Mouse (Mus musculus): ENCODE results near the gene Pask. TPM values are rescaled to one million over a fixed set of nuclear protein-coding genes. Genes with fewer than 3 reads are reported as not detected.
"Not testable (repeated sequence)": the region's sequence is repeated elsewhere in the genome, so short reads cannot be mapped to it uniquely, and the experiment has no call there.

Gene Pask
- polyA plus RNA-seq, 1 experiment from 2014 or later: 30.0 TPM

DNA sequence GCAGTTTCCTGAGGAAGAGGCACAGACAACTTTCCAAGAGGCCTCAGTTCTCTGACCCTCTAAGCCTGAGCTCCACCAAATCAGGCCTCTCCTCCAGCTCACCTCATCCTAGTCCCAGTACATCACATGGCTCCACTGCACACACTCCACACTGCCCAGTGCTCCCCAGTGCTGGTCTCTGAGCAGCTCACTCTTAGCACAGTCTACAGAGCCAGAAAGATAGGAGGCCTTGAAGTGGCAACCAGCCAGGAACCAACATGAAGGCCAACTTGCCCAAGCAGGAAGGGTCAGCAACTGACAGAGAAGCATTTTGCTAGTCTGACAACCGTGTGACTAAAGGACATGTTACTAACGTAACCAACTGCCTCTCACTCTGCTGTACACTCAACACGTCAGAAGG lies 42.7 kb downstream of the Pask start:
- Histone ChIP-seq H3K9ac (ENCODE audit: low read length) (no peak overlapping the region), H3K4me3 (ENCODE audit: low read depth, low read length) (no peak overlapping the region), H3K4me2 (ENCODE audit: low read depth, low read length, severe bottlenecking) (no peak overlapping the region), H3K27ac (ENCODE audit: low read depth, low read length) (no peak overlapping the region), H3K9me3 (ENCODE audit: control insufficient read depth, low read length) (no peaks in the 10 kb centered on the region), H3K4me1 (replicated peaks; ENCODE audit: control insufficient read depth, insufficient read depth, low read length) (peaks cover 5% of the 10 kb centered on the region; the same call in 1 of the 2 replicates), H3K36me3 (ENCODE audit: control insufficient read depth, insufficient read depth, low read length) (peaks cover 5% of the 10 kb centered on the region; the same call in 1 of the 2 replicates), H3K27me3 (ENCODE audit: control insufficient read depth, insufficient read depth, low read length) (no peaks in the 10 kb centered on the region)
- DNase-seq (ENCODE audit: low spot score): peak; percentile 5
- WGBS: 89% methylated on average over 3 of the region's 3 CpGs
- ATAC-seq (replicated peaks; ENCODE audit: low FRiP score): no peak

DNA sequence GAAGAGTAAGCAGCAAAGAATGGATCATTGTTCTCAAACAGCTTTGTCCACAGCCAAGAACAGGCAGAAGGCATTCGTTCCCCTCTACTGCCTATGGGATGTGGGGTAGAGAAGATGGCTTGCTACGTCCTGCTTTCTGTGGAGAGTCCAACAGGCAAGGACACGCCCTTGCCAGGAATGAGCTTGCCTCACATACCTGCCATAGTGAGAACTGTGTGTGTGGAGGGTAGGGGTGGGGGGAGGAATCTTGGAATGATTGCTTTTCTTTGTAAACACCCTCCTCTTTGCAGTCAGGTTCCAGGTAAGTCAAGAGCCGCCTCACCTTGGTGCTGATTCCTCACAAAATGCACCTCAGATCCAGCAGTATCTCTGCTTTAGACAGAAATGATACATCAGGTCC lies 43.5 kb downstream of the Pask start:
- no peaks in the 10 kb centered on the region for H3K9me3 ChIP-seq (ENCODE audit: control insufficient read depth, low read length)
- H3K36me3 ChIP-seq (ENCODE audit: control insufficient read depth, insufficient read depth, low read length): peaks cover 5% of the 10 kb centered on the region; the same call in 1 of the 2 replicates
- H3K27ac ChIP-seq (ENCODE audit: low read depth, low read length): no peak overlapping the region
- no peak overlapping the region for H3K4me3 ChIP-seq (ENCODE audit: low read depth, low read length)
- peaks cover 2% of the 10 kb centered on the region; the same call in 1 of the 2 replicates for H3K4me1 ChIP-seq (replicated peaks; ENCODE audit: control insufficient read depth, insufficient read depth, low read length)
- no peaks in the 10 kb centered on the region for H3K27me3 ChIP-seq (ENCODE audit: control insufficient read depth, insufficient read depth, low read length)
- H3K9ac ChIP-seq (ENCODE audit: low read length): no peak overlapping the region
- ATAC-seq (replicated peaks; ENCODE audit: low FRiP score) (no peak), DNase-seq (ENCODE audit: low spot score) (no peak)
- WGBS: 90% methylated on average over 4 of the region's 4 CpGs
- H3K4me2 ChIP-seq (ENCODE audit: low read depth, low read length, severe bottlenecking): no peak overlapping the region

DNA sequence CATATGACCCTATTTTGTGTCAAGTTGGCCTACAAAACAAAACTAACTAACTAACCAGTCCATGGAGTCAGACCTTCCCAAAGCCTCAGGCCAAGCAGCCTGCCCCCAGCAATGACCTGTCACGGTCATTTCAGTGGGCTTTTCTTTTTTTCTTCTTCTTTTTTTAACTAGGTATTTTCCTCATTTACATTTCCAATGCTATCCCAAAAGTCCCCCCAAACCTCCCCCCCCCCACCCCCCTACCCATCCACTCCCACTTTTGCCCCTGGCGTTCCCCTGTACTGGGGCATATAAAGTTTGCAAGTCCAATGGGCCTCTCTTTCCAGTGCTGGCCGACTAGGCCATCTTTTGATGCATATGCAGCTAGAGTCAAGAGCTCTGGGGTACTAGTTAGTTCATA lies 48.8 kb downstream of the Pask start:
- H3K9ac ChIP-seq (ENCODE audit: low read length); H3K4me3 ChIP-seq (ENCODE audit: low read depth, low read length); H3K4me2 ChIP-seq (ENCODE audit: low read depth, low read length, severe bottlenecking); H3K4me1 ChIP-seq (replicated peaks; ENCODE audit: control insufficient read depth, insufficient read depth, low read length); ATAC-seq (replicated peaks; ENCODE audit: low FRiP score); H3K27ac ChIP-seq (ENCODE audit: low read depth, low read length); H3K9me3 ChIP-seq (ENCODE audit: control insufficient read depth, low read length); H3K27me3 ChIP-seq (ENCODE audit: control insufficient read depth, insufficient read depth, low read length); H3K36me3 ChIP-seq (ENCODE audit: control insufficient read depth, insufficient read depth, low read length): not testable (repeated sequence)
- 84% methylated on average over 3 of the region's 3 CpGs for WGBS
- peak; percentile 53 for DNase-seq (ENCODE audit: low spot score)

DNA sequence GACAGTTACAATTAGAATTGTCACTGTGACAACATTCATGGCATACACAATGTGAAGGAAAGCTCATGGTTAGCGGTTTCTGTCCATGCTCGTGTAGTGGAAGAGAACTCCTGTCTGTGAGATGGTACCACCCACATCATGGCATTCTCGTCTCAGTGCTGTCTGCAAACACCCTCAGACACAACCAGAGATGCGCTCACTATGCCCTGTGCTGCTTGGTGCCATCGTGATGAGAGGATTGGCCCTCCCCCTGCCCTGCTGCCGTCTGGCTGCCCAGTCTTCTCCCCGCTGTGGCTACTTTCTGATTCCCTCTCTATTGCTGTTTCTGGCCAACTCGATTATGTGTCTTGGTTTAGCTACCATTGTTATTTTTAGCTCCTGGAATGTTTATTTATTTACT lies 51.3 kb downstream of the Pask start:
- ATAC-seq (replicated peaks; ENCODE audit: low FRiP score): no peak
- no peak overlapping the region for H3K4me2 ChIP-seq (ENCODE audit: low read depth, low read length, severe bottlenecking)
- no peaks in the 10 kb centered on the region; the same call in 1 of the 2 replicates for H3K36me3 ChIP-seq (ENCODE audit: control insufficient read depth, insufficient read depth, low read length)
- H3K4me1 ChIP-seq (replicated peaks; ENCODE audit: control insufficient read depth, insufficient read depth, low read length): no peaks in the 10 kb centered on the region
- WGBS: 81% methylated on average over 8 of the region's 8 CpGs
- H3K27me3 ChIP-seq (ENCODE audit: control insufficient read depth, insufficient read depth, low read length): no peaks in the 10 kb centered on the region
- no peak overlapping the region for H3K27ac ChIP-seq (ENCODE audit: low read depth, low read length)
- no peaks in the 10 kb centered on the region for H3K9me3 ChIP-seq (ENCODE audit: control insufficient read depth, low read length)
- peak; percentile 9 for DNase-seq (ENCODE audit: low spot score)
- H3K4me3 ChIP-seq (ENCODE audit: low read depth, low read length): no peak overlapping the region
- H3K9ac ChIP-seq (ENCODE audit: low read length): no peak overlapping the region

DNA sequence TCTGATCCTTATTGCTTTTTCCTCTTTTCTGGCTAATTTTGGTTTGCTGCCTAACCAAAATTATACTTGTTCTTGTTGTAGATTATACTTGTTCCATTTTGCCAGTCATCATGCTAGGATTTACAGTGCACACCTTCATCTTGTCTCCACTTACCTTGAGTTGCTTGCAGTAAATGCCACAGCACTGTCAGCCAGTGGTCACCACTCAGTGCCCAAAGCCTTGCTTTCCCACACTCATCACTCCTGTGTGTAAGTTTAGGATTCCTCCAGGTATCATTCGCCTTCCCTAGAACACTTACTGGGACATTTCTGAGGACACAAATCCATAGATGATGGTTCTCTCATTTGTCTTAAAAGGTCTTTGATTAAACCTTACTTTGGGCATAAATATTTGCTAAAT lies 51.7 kb downstream of the Pask start:
- H3K36me3 ChIP-seq (ENCODE audit: control insufficient read depth, insufficient read depth, low read length): no peaks in the 10 kb centered on the region; the same call in 1 of the 2 replicates
- no peaks in the 10 kb centered on the region for H3K9me3 ChIP-seq (ENCODE audit: control insufficient read depth, low read length)
- H3K4me1 ChIP-seq (replicated peaks; ENCODE audit: control insufficient read depth, insufficient read depth, low read length): no peaks in the 10 kb centered on the region
- DNase-seq (ENCODE audit: low spot score): no peak
- H3K27me3 ChIP-seq (ENCODE audit: control insufficient read depth, insufficient read depth, low read length): no peaks in the 10 kb centered on the region
- 90% methylated on average over 1 of the region's 1 CpGs for whole genome bisulfite sequencing
- H3K9ac ChIP-seq (ENCODE audit: low read length): no peak overlapping the region
- H3K4me3 ChIP-seq (ENCODE audit: low read depth, low read length): no peak overlapping the region
- ATAC-seq (replicated peaks; ENCODE audit: low FRiP score): no peak
- no peak overlapping the region for H3K4me2 ChIP-seq (ENCODE audit: low read depth, low read length, severe bottlenecking)
- no peak overlapping the region for H3K27ac ChIP-seq (ENCODE audit: low read depth, low read length)

DNA sequence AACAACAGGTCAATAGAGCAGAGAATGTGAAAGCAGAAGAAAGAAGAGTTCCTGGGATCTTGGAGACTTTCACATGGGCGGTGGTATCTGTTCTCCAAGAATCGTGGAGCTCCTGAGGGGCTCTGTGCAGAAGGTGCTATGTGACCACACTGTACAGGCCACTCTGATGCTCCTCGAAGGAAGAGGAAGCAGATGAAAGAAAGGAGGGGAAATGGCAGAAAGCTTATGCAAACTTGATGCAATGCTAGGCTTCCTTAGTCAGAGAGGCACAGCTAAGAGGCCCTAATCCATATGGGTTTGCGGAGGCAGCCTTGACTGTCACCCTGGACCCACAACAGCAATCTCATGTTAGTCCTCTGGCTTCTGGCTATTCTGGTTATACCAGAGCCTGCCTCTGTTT lies 52.3 kb downstream of the Pask start:
- Histone ChIP-seq H3K4me3 (ENCODE audit: low read depth, low read length) (no peak overlapping the region), H3K27me3 (ENCODE audit: control insufficient read depth, insufficient read depth, low read length) (no peaks in the 10 kb centered on the region), H3K9ac (ENCODE audit: low read length) (no peak overlapping the region), H3K27ac (ENCODE audit: low read depth, low read length) (no peak overlapping the region), H3K36me3 (ENCODE audit: control insufficient read depth, insufficient read depth, low read length) (no peaks in the 10 kb centered on the region), H3K4me1 (replicated peaks; ENCODE audit: control insufficient read depth, insufficient read depth, low read length) (no peaks in the 10 kb centered on the region), H3K4me2 (ENCODE audit: low read depth, low read length, severe bottlenecking) (no peak overlapping the region), H3K9me3 (ENCODE audit: control insufficient read depth, low read length) (no peaks in the 10 kb centered on the region)
- WGBS: 90% methylated on average over 4 of the region's 4 CpGs
- no peak for ATAC-seq (replicated peaks; ENCODE audit: low FRiP score)
- DNase-seq (ENCODE audit: low spot score): peak; percentile 34

DNA sequence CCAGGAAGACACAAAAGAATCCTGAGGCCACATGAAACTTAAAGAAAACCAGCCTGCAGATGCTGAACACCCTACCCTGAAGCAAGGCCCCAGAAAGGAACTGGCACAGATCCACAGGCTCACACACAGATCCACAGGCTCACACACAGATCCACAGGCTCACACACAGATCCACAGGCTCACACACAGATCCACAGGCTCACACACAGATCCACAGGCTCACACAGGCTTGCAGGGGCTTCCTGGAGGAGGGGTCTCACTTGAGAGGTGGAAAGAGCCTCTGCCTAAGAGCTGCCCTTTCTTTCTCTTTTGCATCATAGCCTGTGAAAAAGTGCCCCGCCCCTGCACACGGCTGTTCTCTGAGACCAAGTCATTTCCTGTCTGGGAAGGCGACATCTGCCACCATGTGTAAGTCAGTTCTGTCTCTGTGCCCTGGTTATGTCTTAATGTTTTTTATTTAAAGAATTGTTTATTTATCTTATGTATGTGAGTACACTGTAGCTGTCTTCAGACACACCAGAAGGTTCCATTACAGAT lies 53.5 kb downstream of the Pask start:
- no peaks in the 10 kb centered on the region for H3K36me3 ChIP-seq (ENCODE audit: control insufficient read depth, insufficient read depth, low read length)
- H3K9me3 ChIP-seq (ENCODE audit: control insufficient read depth, low read length): no peaks in the 10 kb centered on the region
- H3K27ac ChIP-seq (ENCODE audit: low read depth, low read length): no peak overlapping the region
- DNase-seq (ENCODE audit: low spot score) (peak; percentile 33), ATAC-seq (replicated peaks; ENCODE audit: low FRiP score) (no peak)
- no peak overlapping the region for H3K4me3 ChIP-seq (ENCODE audit: low read depth, low read length)
- no peak overlapping the region for H3K4me2 ChIP-seq (ENCODE audit: low read depth, low read length, severe bottlenecking)
- 77% methylated on average over 3 of the region's 3 CpGs for WGBS
- no peak overlapping the region for H3K9ac ChIP-seq (ENCODE audit: low read length)
- H3K4me1 ChIP-seq (replicated peaks; ENCODE audit: control insufficient read depth, insufficient read depth, low read length): no peaks in the 10 kb centered on the region
- H3K27me3 ChIP-seq (ENCODE audit: control insufficient read depth, insufficient read depth, low read length): no peaks in the 10 kb centered on the region

DNA sequence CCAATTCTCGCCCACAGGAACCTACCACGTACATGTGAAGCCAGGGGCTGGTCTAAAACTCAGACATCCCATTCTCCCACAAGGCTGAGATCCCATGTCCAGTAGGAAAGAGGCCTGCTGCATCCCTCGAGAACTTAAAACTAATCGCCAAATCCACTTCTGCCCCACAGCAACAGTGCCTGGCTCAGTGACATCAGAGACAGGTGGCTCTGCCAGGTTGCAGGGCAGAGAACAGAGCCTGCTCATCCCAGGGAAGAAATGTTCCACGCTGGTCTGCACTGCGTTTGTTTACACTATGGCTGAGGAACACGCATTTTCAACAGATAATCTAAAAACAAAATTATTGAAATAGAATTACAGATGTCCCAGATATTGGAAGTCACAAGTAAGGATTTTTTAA lies 66.2 kb downstream of the Pask start:
- Histone ChIP-seq H3K4me3 (ENCODE audit: low read depth, low read length) (no peak overlapping the region), H3K9ac (ENCODE audit: low read length) (no peak overlapping the region), H3K9me3 (ENCODE audit: control insufficient read depth, low read length) (no peaks in the 10 kb centered on the region), H3K27me3 (ENCODE audit: control insufficient read depth, insufficient read depth, low read length) (no peaks in the 10 kb centered on the region), H3K4me1 (replicated peaks; ENCODE audit: control insufficient read depth, insufficient read depth, low read length) (no peaks in the 10 kb centered on the region), H3K36me3 (ENCODE audit: control insufficient read depth, insufficient read depth, low read length) (no peaks in the 10 kb centered on the region), H3K4me2 (ENCODE audit: low read depth, low read length, severe bottlenecking) (no peak overlapping the region), H3K27ac (ENCODE audit: low read depth, low read length) (no peak overlapping the region)
- 79% methylated on average over 7 of the region's 7 CpGs for WGBS
- DNase-seq (ENCODE audit: low spot score): no peak
- no peak for ATAC-seq (replicated peaks; ENCODE audit: low FRiP score)

DNA sequence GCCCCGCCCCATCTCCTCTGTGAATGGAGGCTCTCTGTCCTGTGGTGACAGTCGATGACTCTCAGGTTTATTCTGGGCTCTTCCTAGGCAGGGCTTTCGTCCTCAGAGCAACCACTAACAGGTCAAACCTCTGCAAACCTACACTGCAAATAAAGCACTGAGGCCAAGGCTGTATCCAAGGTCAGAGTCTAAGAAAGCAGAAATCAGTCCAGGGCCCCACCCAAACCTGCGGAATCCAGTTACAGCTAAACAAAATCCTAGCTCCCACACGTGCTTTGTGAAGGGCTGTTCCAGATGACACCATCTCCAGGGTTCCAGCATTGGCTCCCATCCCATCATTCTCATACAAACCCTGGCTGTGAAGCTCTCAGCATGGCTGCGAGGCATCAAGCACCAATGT lies 67.7 kb downstream of the Pask start:
- H3K36me3 ChIP-seq (ENCODE audit: control insufficient read depth, insufficient read depth, low read length): no peaks in the 10 kb centered on the region
- no peaks in the 10 kb centered on the region for H3K4me1 ChIP-seq (replicated peaks; ENCODE audit: control insufficient read depth, insufficient read depth, low read length)
- no peak for ATAC-seq (replicated peaks; ENCODE audit: low FRiP score)
- H3K9ac ChIP-seq (ENCODE audit: low read length): no peak overlapping the region
- no peaks in the 10 kb centered on the region for H3K9me3 ChIP-seq (ENCODE audit: control insufficient read depth, low read length)
- 83% methylated on average over 6 of the region's 6 CpGs for WGBS
- no peaks in the 10 kb centered on the region for H3K27me3 ChIP-seq (ENCODE audit: control insufficient read depth, insufficient read depth, low read length)
- no peak overlapping the region for H3K27ac ChIP-seq (ENCODE audit: low read depth, low read length)
- no peak overlapping the region for H3K4me3 ChIP-seq (ENCODE audit: low read depth, low read length)
- DNase-seq (ENCODE audit: low spot score): no peak
- no peak overlapping the region for H3K4me2 ChIP-seq (ENCODE audit: low read depth, low read length, severe bottlenecking)
